Mouse (Mus musculus) liver, adult (tissue): ENCODE results near the gene Kcnj13.

Experiments used
- GATA4 ChIP-seq: IDR thresholded peaks from 2 replicates; pipeline ENCODE4 v1.6.1; 2014; ENCODE audit warnings: mild to moderate bottlenecking, low read length; ENCODE audit not compliant: insufficient replicate concordance

Kcnj13 gene

DNA sequence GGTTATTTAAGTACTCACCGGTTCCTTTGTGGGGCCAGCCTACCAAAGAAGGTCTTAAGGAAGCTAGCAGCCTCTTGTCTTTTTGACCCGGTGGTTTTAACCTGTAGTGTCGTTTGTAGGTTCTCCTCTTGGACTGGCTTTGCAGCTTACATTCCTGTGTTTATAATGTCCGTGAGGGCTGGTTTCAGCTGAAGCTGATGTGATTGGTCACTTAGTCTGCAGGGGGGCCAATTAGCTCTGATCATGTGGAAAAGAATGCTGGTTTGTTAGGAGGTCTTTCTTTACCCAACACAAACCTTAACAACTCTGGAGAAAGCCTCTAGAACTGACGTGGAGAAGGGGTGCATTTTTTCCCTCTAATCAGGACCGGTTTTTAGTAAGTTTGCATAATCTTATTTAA, at the start of gene Kcnj13:
Kcnj13 (minus strand) TSS at position 136 of the 400 bp plus-strand sequence.
- TF ChIP-seq GATA4 = no peak

DNA sequence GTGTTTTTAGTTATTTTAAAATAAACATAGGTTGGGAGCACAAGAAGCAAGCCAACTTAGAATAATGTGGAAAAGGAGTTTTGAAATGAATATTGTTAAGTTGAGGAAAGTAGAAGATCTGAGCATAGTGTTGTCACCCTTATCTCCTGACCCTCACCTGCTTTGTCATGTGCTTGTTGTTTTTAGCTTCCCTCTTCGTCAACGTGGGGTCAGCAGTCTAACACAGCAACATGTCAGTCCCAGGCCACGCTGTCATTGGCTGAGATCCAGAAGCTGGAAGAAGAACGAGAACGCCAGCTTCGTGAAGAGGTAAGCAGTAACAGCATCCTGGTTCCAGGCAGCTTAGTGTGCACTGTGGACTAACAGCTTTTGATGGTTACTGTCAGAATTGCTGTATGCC, 42.1 kb upstream of the Kcnj13 start:
- no peak for TF ChIP-seq GATA4

DNA sequence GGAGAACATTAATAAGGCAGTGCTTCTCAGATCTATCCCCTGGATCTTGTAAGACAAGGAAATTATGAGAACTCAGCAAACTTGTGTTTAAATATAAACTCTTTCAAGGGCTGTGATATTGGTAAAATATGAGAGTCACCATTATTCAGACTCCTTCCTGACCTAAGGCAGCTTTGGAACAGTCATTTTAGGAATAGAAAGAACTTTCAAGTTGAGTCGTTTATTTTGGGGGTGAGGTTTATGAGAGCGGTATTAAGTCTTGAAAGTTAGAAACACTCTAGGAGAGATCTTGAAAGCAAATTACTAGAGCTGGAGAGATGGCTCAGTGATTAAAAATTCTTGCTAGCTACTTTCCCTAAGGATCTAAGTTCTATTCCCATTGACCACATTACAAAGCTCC, 40.6 kb upstream of the Kcnj13 start:
- no peak for TF ChIP-seq GATA4

DNA sequence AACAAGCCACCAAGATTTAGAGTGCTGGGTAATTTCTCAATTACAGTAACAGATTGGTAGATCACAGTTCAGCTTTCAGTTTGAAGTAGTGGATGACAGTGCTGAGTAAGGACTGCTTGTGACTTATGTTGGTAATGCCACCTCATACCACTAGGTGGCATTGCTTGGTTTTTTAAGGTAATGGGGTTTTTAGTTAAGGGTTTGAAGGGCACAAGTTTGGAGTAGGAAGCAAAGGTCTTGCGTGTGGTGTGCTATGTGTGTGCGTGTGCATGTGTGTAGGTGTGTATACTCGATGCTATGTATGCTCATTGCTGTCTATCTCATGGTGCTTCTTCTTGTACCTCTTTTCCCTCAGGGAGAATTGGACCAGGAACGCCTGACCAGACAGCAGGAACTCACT, 24.2 kb upstream of the Kcnj13 start:
- no peak for TF ChIP-seq GATA4

DNA sequence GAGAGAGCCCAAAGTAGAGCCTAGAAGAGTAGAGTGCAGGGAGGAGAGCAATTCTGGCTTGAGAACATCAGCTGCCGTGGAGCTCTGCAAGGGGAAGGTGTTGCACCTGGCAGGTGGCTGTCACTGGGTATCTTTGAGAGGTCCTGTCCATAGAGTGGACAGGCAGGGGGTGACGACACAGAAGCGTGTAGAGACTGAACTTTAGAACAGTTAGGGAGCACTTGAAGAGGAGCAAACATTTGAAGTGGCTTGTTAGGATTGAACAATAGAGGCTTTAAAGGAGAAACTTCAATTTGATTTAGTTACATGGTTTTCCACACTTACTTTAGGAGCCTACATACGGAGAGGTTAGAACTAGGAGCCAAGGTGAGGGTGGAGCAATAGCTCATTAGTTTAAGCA, 14.9 kb upstream of the Kcnj13 start:
- TF ChIP-seq GATA4 = no peak

DNA sequence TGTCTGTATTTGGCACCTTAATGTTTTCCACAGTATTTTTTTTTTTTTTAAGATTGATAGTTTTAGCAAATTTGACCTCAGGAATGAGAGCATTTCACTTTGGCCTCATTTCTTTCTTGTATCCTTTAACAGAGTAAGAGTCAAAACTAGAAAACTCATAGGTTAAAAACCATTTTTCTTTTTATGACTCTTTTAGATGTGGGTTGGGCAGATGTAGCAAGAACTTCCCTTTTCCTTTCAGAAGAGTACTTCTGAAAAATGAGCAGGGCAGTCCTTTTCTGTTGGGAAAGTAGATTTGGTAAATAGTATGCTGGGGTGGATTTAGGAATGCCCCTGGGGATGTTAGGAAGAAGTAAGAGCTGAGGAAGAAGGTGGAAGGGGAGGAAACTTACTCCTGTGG, 11.5 kb upstream of the Kcnj13 start:
- TF ChIP-seq GATA4 = no peak

DNA sequence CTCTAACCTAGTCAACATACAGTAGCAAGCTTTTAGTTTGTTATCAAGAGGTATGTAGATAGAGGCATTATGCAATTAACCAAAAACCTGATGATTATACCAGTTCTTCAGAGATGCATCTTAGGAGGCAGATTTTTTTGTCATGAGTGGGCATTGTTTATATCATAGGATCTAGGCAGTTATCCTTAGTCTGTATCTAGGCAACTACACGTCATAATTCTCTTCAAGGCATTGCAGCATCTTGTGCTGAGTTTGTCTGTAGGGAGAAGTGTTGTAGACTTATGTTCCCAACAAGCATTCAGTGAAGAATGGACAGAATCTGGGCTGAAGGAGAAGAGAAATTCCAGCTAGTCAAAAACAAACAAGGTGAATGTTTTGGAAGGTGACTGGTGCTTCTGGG, 10.2 kb upstream of the Kcnj13 start:
- TF ChIP-seq GATA4 = no peak

DNA sequence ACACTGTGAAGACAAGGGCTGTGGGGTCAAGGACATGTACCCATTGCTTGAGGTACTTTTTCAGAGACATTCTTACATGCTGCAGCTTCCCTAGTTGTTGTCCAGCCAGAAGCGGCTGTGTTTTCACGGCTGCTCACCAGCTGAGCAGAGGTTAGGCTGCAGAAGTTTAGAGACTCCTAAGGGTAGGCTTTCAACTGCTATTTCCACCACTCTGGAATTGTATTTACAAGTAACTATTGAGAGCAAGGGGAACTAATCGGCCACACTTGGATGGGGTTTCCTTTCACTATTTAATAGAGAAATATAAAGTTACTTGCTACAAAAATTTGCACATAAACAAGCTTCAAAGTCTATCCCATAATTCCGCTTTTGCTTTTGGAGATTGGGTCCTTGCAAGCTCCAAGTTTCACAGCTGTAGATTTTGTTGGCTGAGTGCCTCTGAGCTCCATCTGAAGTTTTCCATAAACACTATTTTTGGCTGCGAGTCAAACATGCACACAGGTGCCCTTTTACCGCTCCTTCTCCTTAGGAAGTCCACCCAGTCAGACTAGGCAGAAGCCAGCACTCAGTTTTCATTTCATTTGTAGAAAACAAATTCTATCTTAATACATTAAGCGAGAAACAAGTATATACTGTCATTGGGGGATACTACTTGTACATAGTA, 2.5 kb upstream of the Kcnj13 start:
- TF ChIP-seq GATA4 = no peak

DNA sequence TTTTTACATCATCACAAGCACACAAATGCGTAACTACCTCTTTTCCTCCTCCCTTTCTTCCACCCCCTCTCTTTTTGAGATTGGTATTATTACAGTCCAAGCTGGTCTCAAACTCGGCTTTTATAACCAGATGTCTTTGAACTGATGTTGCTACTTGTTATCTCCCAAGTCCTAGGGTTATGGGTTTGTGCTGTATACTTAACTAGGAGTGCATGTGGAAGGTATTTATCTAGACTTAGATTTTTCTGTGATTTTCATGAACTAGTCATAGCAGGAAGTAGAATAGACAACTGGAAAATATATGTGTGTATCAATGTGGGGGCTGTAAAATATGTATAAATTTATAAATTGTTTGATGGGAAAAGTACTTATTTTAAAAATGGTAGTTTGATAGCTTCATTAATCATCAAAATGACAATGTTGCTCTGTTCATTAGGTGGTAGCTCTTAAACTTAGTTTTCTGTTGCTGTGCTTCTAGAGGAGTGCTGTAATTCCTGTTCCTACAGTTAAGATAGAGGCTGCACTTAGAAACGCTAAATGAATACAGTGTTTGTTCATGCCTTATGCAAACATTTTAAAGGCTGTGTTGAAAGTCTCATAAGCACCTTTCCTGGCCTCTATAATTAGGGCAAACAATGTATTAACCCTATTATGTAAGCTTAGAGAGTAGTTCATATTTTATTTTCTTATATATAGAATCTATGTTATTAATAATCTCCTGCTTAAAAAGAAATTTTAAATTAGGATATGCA, 909 bp downstream of the Kcnj13 start:
- TF ChIP-seq GATA4 = no peak

DNA sequence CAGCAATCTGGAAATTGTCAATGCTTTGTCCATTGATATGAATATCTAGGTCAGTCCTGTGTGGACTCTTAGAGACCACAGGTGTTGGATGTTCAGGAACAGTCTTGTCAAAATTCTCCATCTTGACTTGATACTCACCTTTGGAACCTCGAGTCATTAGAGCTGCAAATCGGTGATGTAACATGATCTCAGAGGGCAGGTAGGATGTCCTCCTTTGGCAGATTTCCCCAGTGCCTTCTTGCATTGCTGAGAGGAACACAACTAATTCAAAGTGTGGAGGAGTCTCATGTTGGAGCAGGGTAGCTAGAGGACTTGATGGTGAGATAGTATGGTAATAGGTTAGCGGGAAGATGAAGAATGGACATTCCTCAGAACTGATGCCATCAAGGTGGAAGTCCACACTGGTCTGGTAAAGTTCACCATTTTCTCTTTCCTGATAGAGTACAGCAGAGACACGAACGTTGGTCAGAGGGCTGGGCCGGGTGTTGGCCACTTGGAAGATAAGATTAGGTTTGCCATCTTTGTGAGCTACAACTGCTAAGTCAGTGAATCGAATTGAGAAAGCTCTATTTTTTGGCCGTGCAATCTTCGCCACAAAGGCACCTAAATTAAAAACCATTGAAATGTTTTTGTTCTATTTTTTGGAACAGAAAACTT, 8.0 kb downstream of the Kcnj13 start:
- no peak for TF ChIP-seq GATA4

DNA sequence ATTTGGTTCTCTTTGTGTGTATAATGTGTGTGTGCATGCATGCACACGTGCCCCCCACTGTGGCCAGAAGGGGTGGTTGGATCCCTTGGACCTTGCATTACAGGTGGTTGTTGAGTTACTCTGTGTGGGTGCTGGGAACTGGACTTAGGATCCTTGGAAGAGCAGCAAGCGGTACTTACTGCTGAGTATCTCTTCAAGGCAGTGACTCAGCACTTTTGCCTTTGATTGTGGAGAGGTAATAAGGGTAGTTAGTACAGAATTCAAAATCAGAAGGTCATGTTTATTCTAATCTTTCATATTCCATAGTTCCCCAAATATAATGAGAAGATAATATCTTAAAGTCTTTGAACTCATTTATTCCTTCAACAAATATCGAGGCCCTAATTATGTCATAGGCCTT, 13.4 kb downstream of the Kcnj13 start:
- TF ChIP-seq GATA4 = no peak

DNA sequence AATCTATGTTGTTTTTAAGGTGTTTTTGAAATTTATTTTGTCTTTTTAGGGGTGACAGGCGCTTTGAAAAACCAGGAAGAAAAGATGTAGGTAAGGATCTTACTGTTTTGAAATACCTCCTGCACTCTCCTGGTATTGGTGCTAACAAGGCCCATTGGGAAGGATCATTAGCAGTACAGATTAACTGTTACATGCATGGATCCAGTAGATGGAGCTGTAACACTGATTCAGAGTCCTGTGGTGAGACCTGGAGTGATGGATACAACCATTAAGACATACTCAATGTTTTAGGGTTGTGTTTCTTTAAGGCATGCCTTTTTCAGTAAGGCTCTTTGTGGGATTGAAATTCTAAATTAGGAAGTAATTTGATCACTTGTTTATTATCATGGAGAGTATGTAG, 14.6 kb downstream of the Kcnj13 start:
- no peak for TF ChIP-seq GATA4

DNA sequence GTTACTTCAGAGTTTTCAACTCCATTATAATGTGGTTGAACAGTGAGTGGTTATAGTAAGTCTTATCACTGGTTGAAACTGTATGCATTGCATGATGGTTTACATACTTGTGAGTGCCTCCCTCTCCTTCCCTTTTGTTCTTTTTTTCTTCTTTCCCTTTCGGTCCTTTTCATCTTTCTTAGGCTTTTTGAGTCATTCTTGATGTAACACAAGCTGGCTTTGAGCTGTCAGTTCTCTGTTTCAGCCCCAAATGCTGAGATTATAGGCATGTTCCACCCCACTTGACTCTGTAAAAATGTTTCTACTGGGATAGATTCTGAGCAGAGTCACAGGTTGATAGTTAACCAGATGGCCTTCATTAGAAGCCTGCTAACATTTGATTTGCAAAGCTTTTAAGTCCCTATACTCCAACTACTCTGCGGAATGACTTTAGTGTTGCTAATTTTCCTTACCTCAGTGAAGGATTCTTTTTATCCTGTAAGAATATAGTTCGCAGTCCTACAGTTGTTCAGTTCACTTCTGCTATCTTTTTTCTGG, 16.4 kb downstream of the Kcnj13 start:
- TF ChIP-seq GATA4 = no peak

DNA sequence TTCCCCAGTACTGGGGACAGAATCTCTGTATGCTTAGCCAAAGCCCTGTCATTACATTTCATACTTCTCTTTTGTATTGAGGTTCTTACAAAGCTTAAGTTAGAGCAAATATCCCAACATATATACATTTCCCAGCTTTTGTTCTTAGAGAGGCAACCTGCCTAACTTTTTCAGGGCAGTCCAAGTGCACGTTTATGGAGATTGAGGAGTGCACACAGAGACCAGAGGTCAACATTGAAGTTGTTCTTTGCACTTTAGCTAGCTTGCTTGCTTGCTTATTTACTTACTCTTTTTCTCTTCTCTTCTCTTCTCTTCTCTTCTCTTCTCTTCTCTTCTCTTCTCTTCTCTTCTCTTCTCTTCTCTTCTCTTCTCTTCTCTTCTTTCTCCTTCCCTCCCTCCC, 34.3 kb downstream of the Kcnj13 start:
- TF ChIP-seq GATA4 = no peak

DNA sequence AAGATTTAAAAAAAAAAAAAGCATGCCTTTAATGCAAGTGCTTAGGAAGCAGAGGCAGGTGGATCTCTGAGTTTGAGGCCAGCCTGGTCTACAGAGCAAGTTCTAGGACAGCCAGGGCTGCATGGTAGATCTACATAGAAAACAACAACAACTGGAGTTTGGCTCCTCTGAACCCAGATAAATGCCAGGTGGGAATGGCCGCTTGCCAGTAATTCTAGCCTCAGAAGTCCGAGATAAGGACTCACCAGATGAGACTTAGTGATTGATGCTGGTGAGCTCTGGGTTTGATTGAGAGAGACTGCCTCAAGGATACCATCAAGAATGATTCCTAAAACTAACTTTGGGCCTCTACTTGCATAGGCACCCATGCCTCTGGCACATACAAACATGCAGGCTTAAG, 44.0 kb downstream of the Kcnj13 start:
- no peak for TF ChIP-seq GATA4
